Mouse (Mus musculus): Measurements from ENCODE around the gene Ahctf1. TPM values are rescaled to one million over a fixed set of nuclear protein-coding genes. Genes with fewer than 3 reads are reported as not detected.

Ahctf1 gene
- polyA plus RNA-seq, 1 experiment: 10.6 TPM

GRCm38 (mm10) chr1:179805751-179806150 is 2.3 kb upstream of the Ahctf1 start:
- Histone ChIP-seq H3K4me1 (replicated peaks; ENCODE audit: control insufficient read depth, insufficient read depth, low read length) (0 out of 2 replicates have a peak, but pooled peaks cover 6% of the 10 kb centered on the region), H3K4me3 (ENCODE audit: control insufficient read depth, insufficient read depth, low read length) (no peak overlapping the region), H3K36me3 (ENCODE audit: control insufficient read depth, insufficient read depth, low read length) (no peaks in the 10 kb centered on the region), H3K27ac (ENCODE audit: control insufficient read depth, insufficient read depth, low read length) (no peak overlapping the region), H3K27me3 (ENCODE audit: control insufficient read depth, insufficient read depth, low read length) (no peaks in the 10 kb centered on the region)
- no peak for DNase-seq
- TF ChIP-seq POLR2A (IDR thresholded peaks at IDR 0.05; ENCODE audit: control insufficient read depth, extremely low read depth, insufficient read depth, low read length, poor library complexity) (no peak), CTCF (IDR thresholded peaks at IDR 0.05; ENCODE audit: borderline replicate concordance, control insufficient read depth, extremely low read depth, insufficient read depth, low read length, poor library complexity) (no peak)
- WGBS: 93% methylated on average over 5 of the region's 5 CpGs

- no peaks in the 10 kb centered on the region for H3K27me3 ChIP-seq (ENCODE audit: control insufficient read depth, insufficient read depth, low read length)
- H3K4me3 ChIP-seq (ENCODE audit: control insufficient read depth, insufficient read depth, low read length): peak overlapping the region; percentile 80; the same call in 1 of the 2 replicates
- no peaks in the 10 kb centered on the region for H3K36me3 ChIP-seq (ENCODE audit: control insufficient read depth, insufficient read depth, low read length)
- 0 out of 2 replicates have a peak, but pooled peaks cover 6% of the 10 kb centered on the region for H3K4me1 ChIP-seq (replicated peaks; ENCODE audit: control insufficient read depth, insufficient read depth, low read length)
- 44% methylated on average over 11 of the region's 11 CpGs for WGBS
- no peak for DNase-seq
- TF ChIP-seq POLR2A (IDR thresholded peaks at IDR 0.05; ENCODE audit: control insufficient read depth, extremely low read depth, insufficient read depth, low read length, poor library complexity) (no peak), CTCF (IDR thresholded peaks at IDR 0.05; ENCODE audit: borderline replicate concordance, control insufficient read depth, extremely low read depth, insufficient read depth, low read length, poor library complexity) (no peak)
- H3K27ac ChIP-seq (ENCODE audit: control insufficient read depth, insufficient read depth, low read length): no peak overlapping the region; the same call in 1 of the 2 replicates
Measured at GRCm38 (mm10) chr1:179804140-179804881, 831 bp upstream of the Ahctf1 start.

DNA sequence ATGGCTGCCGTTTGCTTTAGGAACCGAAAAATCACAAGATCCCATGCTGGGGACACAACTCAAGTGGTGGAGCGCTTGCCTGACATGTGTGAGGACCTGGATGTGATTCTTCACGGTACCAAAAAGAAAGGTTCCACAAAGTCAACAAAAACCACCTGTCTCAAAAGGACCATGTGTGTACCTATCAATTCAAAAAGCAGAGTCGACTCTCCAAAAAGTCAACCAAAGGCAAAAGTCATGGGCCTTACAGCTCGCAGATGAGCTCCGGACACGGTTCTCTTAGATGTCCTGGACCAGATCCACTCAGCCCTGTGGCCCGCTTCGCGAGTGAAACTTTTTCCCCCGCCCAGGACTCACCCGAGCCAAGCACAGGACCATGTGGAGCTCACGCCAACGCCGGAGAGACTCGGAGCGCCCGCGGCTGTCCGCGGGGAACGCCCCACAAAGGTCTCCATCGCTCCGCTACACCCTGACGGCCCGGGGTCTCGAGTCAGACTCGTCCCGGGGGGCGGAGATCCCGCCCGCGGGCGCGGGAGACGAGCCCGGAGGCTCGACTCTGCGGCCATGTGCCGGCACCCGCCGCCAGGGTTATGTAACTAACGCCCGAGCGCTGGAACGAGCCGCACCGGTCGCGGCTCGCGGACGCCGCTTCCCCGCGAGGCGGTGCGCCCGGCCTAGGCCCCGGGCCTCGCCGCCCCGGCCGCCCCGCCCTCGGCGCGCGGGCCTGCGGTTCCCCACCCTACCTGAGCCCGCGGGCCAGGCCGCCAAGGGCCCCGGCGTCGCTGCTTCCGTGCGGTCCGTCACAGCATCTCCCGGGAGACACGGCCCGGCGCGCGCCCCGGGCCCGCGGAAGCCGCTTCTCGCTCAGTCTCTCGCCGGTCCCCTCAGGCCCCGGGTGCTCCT is 619 bp downstream of the Ahctf1 start, which contains the start of gene Gm10518:
TSS of gene Gm10518 (plus strand) at position 767 of the 903 bp plus-strand sequence.
- WGBS: under 1% methylated on average over 89 of the region's 94 CpGs
- TF ChIP-seq CTCF (IDR thresholded peaks at IDR 0.05; ENCODE audit: borderline replicate concordance, control insufficient read depth, extremely low read depth, insufficient read depth, low read length, poor library complexity): no peak
- no peak for TF ChIP-seq POLR2A (IDR thresholded peaks at IDR 0.05; ENCODE audit: control insufficient read depth, extremely low read depth, insufficient read depth, low read length, poor library complexity)
- 0 out of 2 replicates have a peak, but pooled peaks cover 6% of the 10 kb centered on the region for H3K4me1 ChIP-seq (replicated peaks; ENCODE audit: control insufficient read depth, insufficient read depth, low read length)
- no peaks in the 10 kb centered on the region for H3K27me3 ChIP-seq (ENCODE audit: control insufficient read depth, insufficient read depth, low read length)
- peak; percentile 59 for DNase-seq
- peak within 1 kb of the TSS; percentile 58 for H3K27ac ChIP-seq (ENCODE audit: control insufficient read depth, insufficient read depth, low read length)
- peak within 1 kb of the TSS; percentile 80 for H3K4me3 ChIP-seq (ENCODE audit: control insufficient read depth, insufficient read depth, low read length)
- peaks cover 6% of the 10 kb centered on the region for H3K36me3 ChIP-seq (ENCODE audit: control insufficient read depth, insufficient read depth, low read length)

DNA sequence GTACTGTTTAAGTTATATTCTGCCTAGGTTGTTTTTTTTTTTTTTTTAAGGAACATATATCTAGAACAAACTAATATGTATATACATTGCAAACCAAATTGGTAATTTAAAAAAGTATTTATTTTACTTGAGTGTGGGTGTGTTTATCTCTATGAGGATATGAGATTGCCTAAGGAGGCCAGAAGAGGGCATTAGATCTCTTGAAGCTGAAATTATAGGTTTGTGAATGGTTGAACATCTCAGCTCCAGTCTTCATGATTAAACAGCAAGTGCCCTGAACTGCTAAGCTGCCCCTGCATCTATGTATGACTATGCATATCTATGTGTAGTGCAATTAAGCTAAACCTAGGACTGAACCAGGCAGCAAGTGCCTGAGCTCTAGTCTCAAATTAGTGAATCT is 4.7 kb downstream of the Ahctf1 start:
- Histone ChIP-seq H3K27ac (ENCODE audit: control insufficient read depth, insufficient read depth, low read length) (no peak overlapping the region), H3K4me3 (ENCODE audit: control insufficient read depth, insufficient read depth, low read length) (no peak overlapping the region), H3K36me3 (ENCODE audit: control insufficient read depth, insufficient read depth, low read length) (peaks cover 28% of the 10 kb centered on the region), H3K27me3 (ENCODE audit: control insufficient read depth, insufficient read depth, low read length) (no peaks in the 10 kb centered on the region), H3K4me1 (replicated peaks; ENCODE audit: control insufficient read depth, insufficient read depth, low read length) (0 out of 2 replicates have a peak, but pooled peaks cover 6% of the 10 kb centered on the region)
- TF ChIP-seq CTCF (IDR thresholded peaks at IDR 0.05; ENCODE audit: borderline replicate concordance, control insufficient read depth, extremely low read depth, insufficient read depth, low read length, poor library complexity): no peak
- TF ChIP-seq POLR2A (IDR thresholded peaks at IDR 0.05; ENCODE audit: control insufficient read depth, extremely low read depth, insufficient read depth, low read length, poor library complexity): no peak
- no peak for DNase-seq

GRCm38 (mm10) chr1:179787281-179787680 is 16.2 kb downstream of the Ahctf1 start:
- TF ChIP-seq CTCF (IDR thresholded peaks at IDR 0.05; ENCODE audit: borderline replicate concordance, control insufficient read depth, extremely low read depth, insufficient read depth, low read length, poor library complexity) (no peak), POLR2A (IDR thresholded peaks at IDR 0.05; ENCODE audit: control insufficient read depth, extremely low read depth, insufficient read depth, low read length, poor library complexity) (no peak)
- no peak overlapping the region for H3K4me3 ChIP-seq (ENCODE audit: control insufficient read depth, insufficient read depth, low read length)
- H3K27me3 ChIP-seq (ENCODE audit: control insufficient read depth, insufficient read depth, low read length): no peaks in the 10 kb centered on the region
- WGBS: 39% methylated on average over 4 of the region's 4 CpGs
- no peaks in the 10 kb centered on the region for H3K4me1 ChIP-seq (replicated peaks; ENCODE audit: control insufficient read depth, insufficient read depth, low read length)
- peaks cover 60% of the 10 kb centered on the region for H3K36me3 ChIP-seq (ENCODE audit: control insufficient read depth, insufficient read depth, low read length)
- no peak overlapping the region for H3K27ac ChIP-seq (ENCODE audit: control insufficient read depth, insufficient read depth, low read length)
- no peak for DNase-seq

- whole genome bisulfite sequencing: 86% methylated on average over 5 of the region's 5 CpGs
- no peak for TF ChIP-seq POLR2A (IDR thresholded peaks at IDR 0.05; ENCODE audit: control insufficient read depth, extremely low read depth, insufficient read depth, low read length, poor library complexity)
- TF ChIP-seq CTCF (IDR thresholded peaks at IDR 0.05; ENCODE audit: borderline replicate concordance, control insufficient read depth, extremely low read depth, insufficient read depth, low read length, poor library complexity): no peak
- Histone ChIP-seq H3K4me1 (replicated peaks; ENCODE audit: control insufficient read depth, insufficient read depth, low read length) (no peaks in the 10 kb centered on the region), H3K27ac (ENCODE audit: control insufficient read depth, insufficient read depth, low read length) (no peak overlapping the region), H3K27me3 (ENCODE audit: control insufficient read depth, insufficient read depth, low read length) (no peaks in the 10 kb centered on the region), H3K36me3 (ENCODE audit: control insufficient read depth, insufficient read depth, low read length) (peaks cover 66% of the 10 kb centered on the region), H3K4me3 (ENCODE audit: control insufficient read depth, insufficient read depth, low read length) (no peak overlapping the region)
- no peak for DNase-seq
Measured at GRCm38 (mm10) chr1:179785502-179785901, 18.0 kb downstream of the Ahctf1 start.
